In the genomic region with DNA sequence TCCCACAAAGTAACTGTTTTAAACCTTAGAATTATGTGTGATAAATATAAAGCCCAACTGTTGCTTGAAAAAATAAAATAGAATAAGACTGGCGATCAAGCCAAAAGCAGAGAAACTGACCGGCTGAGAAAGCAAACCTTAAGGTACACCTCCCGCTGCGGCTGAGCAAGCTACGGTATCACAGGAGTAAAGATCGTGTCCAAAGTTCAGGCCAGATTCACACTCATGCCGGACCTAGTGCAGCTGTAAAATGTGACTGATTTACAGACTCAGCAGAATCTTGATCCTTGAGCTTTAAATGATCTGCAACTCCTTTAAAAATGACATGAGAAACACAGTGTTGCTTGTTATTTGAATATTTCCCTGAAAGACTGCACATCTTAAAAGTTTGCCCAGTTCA, we compare ENCODE assay signal across 31 mouse cellular contexts. TPM values are rescaled to one million over a fixed set of nuclear protein-coding genes. Genes with fewer than 3 reads are reported as not detected.
DNase-seq lines count a peak whose midpoint lies in the region; ATAC-seq lines count a peak whose summit lies in the region.
"Had no signal": no experiment of that assay in that cellular context is flagged by ENCODE, and none has a peak within 500 bp of the region (broad histone marks: within the 10 kb centered on the region; RNA-seq: fewer than 3 reads in every experiment).

No protein-coding gene starts in this region.

- no peak overlapping the region for H3K27ac ChIP-seq in kidney, embryonic 15.5 days
- H3K27ac ChIP-seq: embryonic facial prominence, embryonic 13.5 days; forebrain, embryonic 10.5 days; forebrain, embryonic 15.5 days; hindbrain, embryonic 12.5 days; hindbrain, postnatal 0 days; liver, embryonic 14.5 days; midbrain, embryonic 10.5 days; stomach, postnatal 0 days had no signal

- WGBS in kidney, embryonic 15.5 days, result 39% methylated on average over 7 of the region's 7 CpGs

- H3K4me1 ChIP-seq in kidney, embryonic 15.5 days, result 0 out of 2 replicates have a peak, but pooled peaks cover 3% of the 10 kb centered on the region
- H3K4me1 ChIP-seq: embryonic facial prominence, embryonic 13.5 days had no signal

- H3K9me3 ChIP-seq in kidney, embryonic 15.5 days (replicated peaks), result no peaks in the 10 kb centered on the region
- H3K9me3 ChIP-seq: embryonic facial prominence, embryonic 13.5 days; forebrain, embryonic 10.5 days; forebrain, embryonic 15.5 days; G1E; hindbrain, embryonic 12.5 days; midbrain, embryonic 10.5 days had no signal

- ATAC-seq in kidney, embryonic 15.5 days (replicated peaks; ENCODE audit: low FRiP score), result no peak
- ATAC-seq: forebrain, embryonic 15.5 days; hindbrain, postnatal 0 days; midbrain, embryonic 16.5 days had no signal

- DNase-seq in kidney, adult 18-20 months, result peak; percentile 48
- DNase-seq in kidney, adult 8-10 months, result peak; percentile 72 to 80
- DNase-seq in kidney, postnatal 25 days, result peak; percentile 70 to 85
- DNase-seq in yolk sac, embryonic 10.5 days (ENCODE audit: low spot score), result peak; percentile 72
- no peak for DNase-seq in adrenal gland, postnatal 4 days (ENCODE audit: low spot score in 2 of 2)
- no peak for DNase-seq in adrenal gland, postnatal 25 days
- DNase-seq: adrenal gland, postnatal 10 days; cerebellum, adult 11-12 months; cerebellum, adult 9-11 months; gastrocnemius, postnatal 36 days; heart, adult 18-20 months; heart, postnatal 36 days; left cerebral cortex, postnatal 4 days; lung, embryonic 14.5 days; lung, postnatal 14 days; right cerebral cortex, postnatal 25 days; spleen, adult 18-20 months; thymus, adult 18-20 months; thymus, postnatal 25 days had no signal

- no peak overlapping the region for H3K9ac ChIP-seq in kidney, embryonic 15.5 days
- H3K9ac ChIP-seq: embryonic facial prominence, embryonic 13.5 days; forebrain, embryonic 15.5 days; hindbrain, embryonic 12.5 days; liver, embryonic 14.5 days; lung, embryonic 14.5 days had no signal

- no peaks in the 10 kb centered on the region for H3K36me3 ChIP-seq in kidney, embryonic 15.5 days
- H3K36me3 ChIP-seq: embryonic facial prominence, embryonic 13.5 days; forebrain, embryonic 10.5 days; forebrain, embryonic 15.5 days; G1E; hindbrain, embryonic 12.5 days; midbrain, embryonic 10.5 days had no signal

- no peak overlapping the region for H3K4me2 ChIP-seq in kidney, embryonic 15.5 days
- H3K4me2 ChIP-seq: embryonic facial prominence, embryonic 13.5 days; forebrain, embryonic 15.5 days; heart, embryonic 11.5 days; hindbrain, embryonic 12.5 days; lung, embryonic 14.5 days had no signal

- H3K27me3 ChIP-seq in kidney, embryonic 15.5 days, result no peaks in the 10 kb centered on the region
- H3K27me3 ChIP-seq: embryonic facial prominence, embryonic 13.5 days; forebrain, embryonic 15.5 days; hindbrain, embryonic 12.5 days had no signal

- H3K4me3 ChIP-seq in kidney, embryonic 15.5 days (replicated peaks), result no peak overlapping the region
- H3K4me3 ChIP-seq: embryonic facial prominence, embryonic 13.5 days; forebrain, embryonic 10.5 days; forebrain, embryonic 15.5 days; hindbrain, embryonic 12.5 days; midbrain, embryonic 10.5 days had no signal

RNA-seq across cellular contexts. Expression of gene Xpr1, which starts 4.8 kb away (rescaled TPM):
- polyA plus RNA-seq in kidney, embryonic 15.5 days (2015; fragmentation: Nextera tagmentation; extraction: Ambion mirVana), result 10.5 and 13.3 TPM in 2 replicates
- 10 to 100 TPM; 59.4 to 60.4 TPM for total RNA-seq in adrenal gland, postnatal 4 days (2021)
- total RNA-seq in adrenal gland, postnatal 25 days (2021), result 43.9 and 63.3 TPM in 2 replicates

Comparison
In these comparisons a context has a peak if more than half of its experiments do, and no peak if none do; other contexts are left out.
1. DNase-seq: peak in kidney, adult 18-20 months (single experiment), kidney, adult 8-10 months (2 of 2), kidney, postnatal 25 days (2 of 2) and yolk sac, embryonic 10.5 days (single experiment); none in adrenal gland, postnatal 4 days (0 of 2) and adrenal gland, postnatal 25 days (single experiment).